Mouse (Mus musculus): ENCODE measurements at regions not wholly inside any gene's neighbourhood (a gene's known extent, or its start where the extent isn't known, plus 50 kb on each side); places are given as distances from the start of the nearest gene placed in this dataset.

DNA sequence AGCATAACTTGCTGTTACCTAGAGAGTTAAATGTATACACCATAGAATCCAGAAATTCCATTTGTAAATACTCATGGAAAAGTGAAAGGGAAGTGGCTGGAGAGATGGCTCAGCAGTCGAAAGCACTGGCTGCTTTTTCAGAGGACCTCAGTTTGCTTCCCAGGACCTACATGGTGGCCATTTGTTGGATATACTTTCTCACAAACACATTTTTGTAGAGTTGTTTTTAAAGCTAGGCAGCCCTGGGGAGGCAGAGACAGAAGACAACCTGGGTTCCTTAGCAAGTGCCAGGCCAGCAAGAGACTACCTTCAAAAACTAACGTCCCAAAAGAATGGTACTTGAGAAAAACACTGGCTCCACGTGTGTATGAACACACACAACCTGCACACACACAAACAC is 124.0 kb upstream of the Gm15217 start:
- Histone ChIP-seq H3K9ac (ENCODE audit: low read depth, low read length) (no peak overlapping the region), H3K4me3 (ENCODE audit: insufficient read depth, low read depth, low read length) (no peak overlapping the region), H3K4me1 (ENCODE audit: control insufficient read depth, insufficient read depth, low read length) (peaks cover 6% of the 10 kb centered on the region), H3K27ac (replicated peaks; ENCODE audit: insufficient read depth, low read depth, low read length) (no peak overlapping the region), H3K79me2 (ENCODE audit: control insufficient read depth, insufficient read depth, low read length) (no peaks in the 10 kb centered on the region), H3K27me3 (ENCODE audit: control insufficient read depth, insufficient read depth, low read length) (no peaks in the 10 kb centered on the region), H3K36me3 (ENCODE audit: control insufficient read depth, insufficient read depth, low read length) (no peaks in the 10 kb centered on the region)
- DNase-seq (ENCODE audit: extremely low read depth, low read depth, low spot score): no peak
- WGBS: 84% methylated on average over 3 of the region's 3 CpGs
- no peak for TF ChIP-seq POLR2A (IDR thresholded peaks at IDR 0.05; ENCODE audit: extremely low read depth, insufficient read depth, low read length)
- no peak for TF ChIP-seq CTCF (IDR thresholded peaks at IDR 0.05; ENCODE audit: low read depth, low read length)

DNA sequence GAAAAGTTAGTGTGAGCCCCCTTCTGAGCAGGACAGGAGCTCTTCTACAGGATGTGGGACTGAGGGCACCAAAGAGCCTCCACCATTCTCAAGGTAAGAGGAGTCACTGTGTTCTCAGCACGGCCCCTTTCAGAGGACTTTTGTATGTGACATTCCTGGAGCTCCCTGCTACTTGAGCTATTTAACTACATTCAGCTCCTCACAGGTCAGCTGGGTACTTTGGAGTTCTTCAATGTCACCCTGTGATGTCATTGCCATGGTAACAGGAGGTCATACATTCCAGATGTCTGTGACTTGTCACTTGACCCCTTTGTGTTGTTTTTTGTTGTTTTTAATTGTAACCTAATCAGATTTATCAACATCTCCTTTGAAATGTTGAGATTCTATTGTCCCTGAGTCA is 122.9 kb upstream of the Gm15217 start:
- peaks cover 13% of the 10 kb centered on the region for H3K4me1 ChIP-seq (ENCODE audit: control insufficient read depth, insufficient read depth, low read length)
- no peak overlapping the region for H3K27ac ChIP-seq (replicated peaks; ENCODE audit: insufficient read depth, low read depth, low read length)
- DNase-seq (ENCODE audit: extremely low read depth, low read depth, low spot score): no peak
- H3K9ac ChIP-seq (ENCODE audit: low read depth, low read length): no peak overlapping the region
- WGBS: 69% methylated on average over 1 of the region's 1 CpGs
- H3K79me2 ChIP-seq (ENCODE audit: control insufficient read depth, insufficient read depth, low read length): no peaks in the 10 kb centered on the region
- no peak for TF ChIP-seq CTCF (IDR thresholded peaks at IDR 0.05; ENCODE audit: low read depth, low read length)
- no peak for TF ChIP-seq POLR2A (IDR thresholded peaks at IDR 0.05; ENCODE audit: extremely low read depth, insufficient read depth, low read length)
- no peaks in the 10 kb centered on the region for H3K27me3 ChIP-seq (ENCODE audit: control insufficient read depth, insufficient read depth, low read length)
- H3K4me3 ChIP-seq (ENCODE audit: insufficient read depth, low read depth, low read length): no peak overlapping the region
- H3K36me3 ChIP-seq (ENCODE audit: control insufficient read depth, insufficient read depth, low read length): no peaks in the 10 kb centered on the region

- Histone ChIP-seq H3K4me3 (ENCODE audit: insufficient read depth, low read depth, low read length) (no peak overlapping the region), H3K36me3 (ENCODE audit: control insufficient read depth, insufficient read depth, low read length) (no peaks in the 10 kb centered on the region), H3K79me2 (ENCODE audit: control insufficient read depth, insufficient read depth, low read length) (no peaks in the 10 kb centered on the region), H3K4me1 (ENCODE audit: control insufficient read depth, insufficient read depth, low read length) (peaks cover 13% of the 10 kb centered on the region), H3K27ac (replicated peaks; ENCODE audit: insufficient read depth, low read depth, low read length) (no peak overlapping the region), H3K27me3 (ENCODE audit: control insufficient read depth, insufficient read depth, low read length) (no peaks in the 10 kb centered on the region), H3K9ac (ENCODE audit: low read depth, low read length) (no peak overlapping the region)
- WGBS: 93% methylated on average over 4 of the region's 4 CpGs
- DNase-seq (ENCODE audit: extremely low read depth, low read depth, low spot score): no peak
- no peak for TF ChIP-seq POLR2A (IDR thresholded peaks at IDR 0.05; ENCODE audit: extremely low read depth, insufficient read depth, low read length)
- TF ChIP-seq CTCF (IDR thresholded peaks at IDR 0.05; ENCODE audit: low read depth, low read length): no peak
Measured at GRCm38 (mm10) chr14:46257311-46257710, 121.9 kb upstream of the Gm15217 start.

DNA sequence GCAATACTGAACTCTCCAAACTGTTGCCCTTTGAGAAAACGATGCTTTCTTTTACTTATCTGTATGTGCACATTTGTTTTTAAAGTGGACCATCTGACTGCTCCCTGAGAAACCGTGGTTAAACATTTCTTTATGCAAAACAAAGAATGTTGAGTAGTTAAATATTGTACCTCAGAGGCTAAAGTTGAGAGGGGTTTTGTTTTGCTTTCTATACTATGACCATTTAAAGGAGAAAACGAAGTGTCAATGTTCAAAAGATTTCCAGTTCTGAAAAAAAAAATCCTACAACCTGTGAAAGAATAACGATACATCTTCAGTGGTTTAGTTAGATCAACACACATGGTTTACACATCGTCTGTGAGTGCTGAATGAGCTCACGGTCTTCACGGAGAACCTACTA is 120.7 kb upstream of the Gm15217 start:
- Histone ChIP-seq H3K36me3 (ENCODE audit: control insufficient read depth, insufficient read depth, low read length) (no peaks in the 10 kb centered on the region), H3K27ac (replicated peaks; ENCODE audit: insufficient read depth, low read depth, low read length) (no peak overlapping the region), H3K9ac (ENCODE audit: low read depth, low read length) (no peak overlapping the region), H3K4me3 (ENCODE audit: insufficient read depth, low read depth, low read length) (no peak overlapping the region), H3K27me3 (ENCODE audit: control insufficient read depth, insufficient read depth, low read length) (no peaks in the 10 kb centered on the region), H3K4me1 (ENCODE audit: control insufficient read depth, insufficient read depth, low read length) (peaks cover 13% of the 10 kb centered on the region), H3K79me2 (ENCODE audit: control insufficient read depth, insufficient read depth, low read length) (no peaks in the 10 kb centered on the region)
- TF ChIP-seq POLR2A (IDR thresholded peaks at IDR 0.05; ENCODE audit: extremely low read depth, insufficient read depth, low read length): no peak
- DNase-seq (ENCODE audit: extremely low read depth, low read depth, low spot score): no peak
- WGBS: 27% methylated on average over 7 of the region's 7 CpGs

DNA sequence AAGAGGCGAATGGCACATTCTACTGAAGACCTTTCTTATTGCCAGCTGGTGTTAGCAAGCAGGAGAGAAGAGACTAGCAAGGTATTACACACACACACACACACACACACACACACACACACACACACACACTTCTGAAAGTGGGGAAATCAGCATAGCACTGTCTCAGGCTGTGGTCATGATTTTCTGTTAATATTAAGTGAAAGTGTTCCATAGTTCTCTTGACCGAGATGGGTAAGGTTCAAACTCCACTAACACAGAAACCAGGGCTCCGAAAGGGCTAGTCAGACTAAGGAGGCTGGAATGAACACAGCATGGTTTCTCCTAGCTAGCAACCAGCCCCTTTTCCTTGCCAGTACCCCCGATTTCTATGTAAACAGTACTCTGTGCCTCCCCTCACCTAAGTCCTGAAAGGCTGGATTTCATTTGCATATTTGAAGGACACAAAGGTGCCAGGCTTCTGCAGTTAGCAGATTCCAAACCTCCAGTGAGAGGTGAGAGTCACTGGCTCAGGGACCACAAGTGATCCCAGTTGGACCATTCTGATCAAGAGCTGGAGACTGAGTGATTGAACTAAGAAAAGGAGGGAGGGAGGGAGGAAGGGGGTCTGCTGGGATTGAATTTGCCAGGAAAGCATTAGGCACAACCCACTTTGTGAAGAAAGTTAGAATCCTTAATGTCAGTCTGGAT is 118.8 kb upstream of the Gm15217 start:
- peak; percentile 96 for DNase-seq (ENCODE audit: extremely low read depth, low read depth, low spot score)
- 23% methylated on average over 4 of the region's 4 CpGs for WGBS
- Histone ChIP-seq H3K9ac (ENCODE audit: low read depth, low read length) (peak overlapping the region; percentile 76), H3K36me3 (ENCODE audit: control insufficient read depth, insufficient read depth, low read length) (no peaks in the 10 kb centered on the region), H3K27ac (replicated peaks; ENCODE audit: insufficient read depth, low read depth, low read length) (peak overlapping the region; percentile 99), H3K4me3 (ENCODE audit: insufficient read depth, low read depth, low read length) (no peak overlapping the region), H3K79me2 (ENCODE audit: control insufficient read depth, insufficient read depth, low read length) (no peaks in the 10 kb centered on the region), H3K4me1 (ENCODE audit: control insufficient read depth, insufficient read depth, low read length) (peaks cover 13% of the 10 kb centered on the region), H3K27me3 (ENCODE audit: control insufficient read depth, insufficient read depth, low read length) (no peaks in the 10 kb centered on the region)
- TF ChIP-seq CTCF (IDR thresholded peaks at IDR 0.05; ENCODE audit: low read depth, low read length) (no peak), POLR2A (IDR thresholded peaks at IDR 0.05; ENCODE audit: extremely low read depth, insufficient read depth, low read length) (no peak)

DNA sequence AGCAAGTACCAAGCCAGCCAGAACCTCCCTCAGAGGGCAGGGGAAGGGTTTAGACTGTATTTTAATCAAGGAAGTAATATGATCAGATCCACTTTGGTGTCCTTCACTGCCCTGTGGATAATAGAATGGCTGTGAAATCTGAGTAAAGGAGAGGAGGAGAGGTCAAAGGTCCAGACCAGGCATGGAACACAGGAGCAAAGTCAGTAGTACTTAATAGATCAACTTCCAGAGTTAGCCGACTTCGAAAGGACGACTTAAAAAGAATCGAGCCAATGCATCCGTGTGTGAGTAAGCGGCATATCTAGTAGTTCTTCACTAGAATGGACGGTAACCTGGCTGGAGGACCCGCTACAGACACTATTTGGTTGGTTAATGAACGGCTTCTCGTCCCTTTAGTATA is 103.8 kb upstream of the Gm15217 start:
- peak; percentile 50 for DNase-seq (ENCODE audit: extremely low read depth, low read depth, low spot score)
- TF ChIP-seq CTCF (IDR thresholded peaks at IDR 0.05; ENCODE audit: low read depth, low read length) (no peak), POLR2A (IDR thresholded peaks at IDR 0.05; ENCODE audit: extremely low read depth, insufficient read depth, low read length) (no peak)
- Histone ChIP-seq H3K9ac (ENCODE audit: low read depth, low read length) (no peak overlapping the region), H3K27me3 (ENCODE audit: control insufficient read depth, insufficient read depth, low read length) (no peaks in the 10 kb centered on the region), H3K36me3 (ENCODE audit: control insufficient read depth, insufficient read depth, low read length) (no peaks in the 10 kb centered on the region), H3K27ac (replicated peaks; ENCODE audit: insufficient read depth, low read depth, low read length) (no peak overlapping the region), H3K79me2 (ENCODE audit: control insufficient read depth, insufficient read depth, low read length) (no peaks in the 10 kb centered on the region), H3K4me1 (ENCODE audit: control insufficient read depth, insufficient read depth, low read length) (peaks cover 9% of the 10 kb centered on the region), H3K4me3 (ENCODE audit: insufficient read depth, low read depth, low read length) (no peak overlapping the region)
- WGBS: 91% methylated on average over 10 of the region's 10 CpGs
